Mouse (Mus musculus) cerebellum, adult 8-10 months (tissue): Measurements from ENCODE around the gene Crlf1.

Source experiments
- DNase-seq: peaks from one replicate; pipeline ENCODE4 v3.0.0; 2022

The Crlf1 gene

DNA sequence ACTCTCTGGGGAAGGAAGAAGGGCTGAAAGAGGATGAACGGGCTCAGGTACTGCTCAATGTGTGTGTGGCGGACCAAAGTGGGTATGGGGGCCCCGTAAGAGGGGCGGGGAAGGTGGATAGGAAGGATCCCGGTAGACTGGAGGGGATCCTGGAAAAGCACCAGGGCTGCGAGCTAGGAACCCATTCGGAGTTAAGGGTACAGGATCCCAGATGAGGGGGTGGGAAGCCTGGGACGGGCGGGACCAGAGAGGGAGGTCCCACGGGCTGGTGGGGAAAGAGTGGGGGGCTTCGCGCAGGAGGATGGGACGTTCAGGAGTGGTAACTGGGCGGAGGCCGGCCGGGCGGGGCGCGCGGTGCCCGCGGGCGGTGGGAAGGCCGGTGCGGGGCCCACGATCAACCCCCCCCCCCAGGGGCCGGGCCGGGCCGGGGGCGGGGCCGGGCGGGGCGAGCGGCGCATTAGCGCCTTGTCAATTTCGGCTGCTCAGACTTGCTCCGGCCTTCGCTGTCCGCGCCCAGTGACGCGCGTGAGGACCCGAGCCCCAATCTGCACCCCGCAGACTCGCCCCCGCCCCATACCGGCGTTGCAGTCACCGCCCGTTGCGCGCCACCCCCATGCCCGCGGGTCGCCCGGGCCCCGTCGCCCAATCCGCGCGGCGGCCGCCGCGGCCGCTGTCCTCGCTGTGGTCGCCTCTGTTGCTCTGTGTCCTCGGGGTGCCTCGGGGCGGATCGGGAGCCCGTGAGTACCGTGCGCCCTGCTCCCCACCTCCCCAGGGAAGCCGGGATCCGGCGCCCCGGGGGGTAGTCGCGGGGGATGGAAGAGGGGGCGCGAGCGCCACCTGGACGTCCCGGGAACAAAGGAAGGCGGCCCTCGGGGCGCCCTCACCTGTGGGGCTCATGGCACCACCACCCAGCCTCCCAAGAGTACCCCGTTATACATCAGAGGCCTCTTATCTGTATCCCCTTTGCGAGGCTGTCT lies at the start of gene Crlf1:
TSS of gene Crlf1 (plus strand) at position 495 of the 977 bp plus-strand sequence.
- DNase-seq, result no peak

DNA sequence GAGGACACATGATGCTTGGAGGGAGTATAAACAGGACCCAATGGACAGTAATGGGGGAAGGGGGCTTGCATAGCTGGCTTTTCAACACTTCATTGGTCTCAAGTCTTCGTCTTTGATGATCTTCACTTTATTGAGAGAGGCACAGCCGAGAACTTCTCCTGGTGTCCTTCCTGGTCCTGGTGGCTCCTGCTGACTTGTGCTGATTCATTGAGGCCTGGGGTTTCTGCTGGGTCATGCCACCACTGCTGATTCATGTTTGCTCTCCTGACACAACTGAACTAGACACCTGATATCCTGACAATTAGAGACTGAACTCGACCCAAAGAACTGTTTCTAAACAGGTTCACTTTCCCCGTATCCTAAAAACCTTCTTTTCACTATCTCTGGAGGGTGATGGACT lies 49.6 kb upstream of the Crlf1 start:
- DNase-seq, result no peak

DNA sequence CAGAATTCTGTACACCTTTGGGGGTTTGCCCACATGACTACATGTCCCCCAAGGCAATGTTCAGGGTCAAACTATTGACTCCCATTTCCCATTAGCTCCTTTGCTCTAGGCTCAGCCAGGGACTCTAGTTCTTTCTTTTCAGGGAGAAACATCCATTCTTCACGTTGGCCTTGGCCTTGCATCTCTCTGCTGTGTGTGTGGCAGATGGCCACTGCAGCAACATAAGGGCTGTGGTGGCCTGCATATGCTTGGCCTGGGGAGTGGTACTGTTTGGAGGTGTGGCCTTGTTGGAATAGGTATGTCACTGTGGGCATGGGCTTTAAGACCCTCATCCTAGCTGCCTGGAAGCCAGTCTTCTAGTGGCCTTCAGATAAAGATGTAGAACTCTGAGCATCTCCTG lies 47.0 kb upstream of the Crlf1 start:
- no peak for DNase-seq

DNA sequence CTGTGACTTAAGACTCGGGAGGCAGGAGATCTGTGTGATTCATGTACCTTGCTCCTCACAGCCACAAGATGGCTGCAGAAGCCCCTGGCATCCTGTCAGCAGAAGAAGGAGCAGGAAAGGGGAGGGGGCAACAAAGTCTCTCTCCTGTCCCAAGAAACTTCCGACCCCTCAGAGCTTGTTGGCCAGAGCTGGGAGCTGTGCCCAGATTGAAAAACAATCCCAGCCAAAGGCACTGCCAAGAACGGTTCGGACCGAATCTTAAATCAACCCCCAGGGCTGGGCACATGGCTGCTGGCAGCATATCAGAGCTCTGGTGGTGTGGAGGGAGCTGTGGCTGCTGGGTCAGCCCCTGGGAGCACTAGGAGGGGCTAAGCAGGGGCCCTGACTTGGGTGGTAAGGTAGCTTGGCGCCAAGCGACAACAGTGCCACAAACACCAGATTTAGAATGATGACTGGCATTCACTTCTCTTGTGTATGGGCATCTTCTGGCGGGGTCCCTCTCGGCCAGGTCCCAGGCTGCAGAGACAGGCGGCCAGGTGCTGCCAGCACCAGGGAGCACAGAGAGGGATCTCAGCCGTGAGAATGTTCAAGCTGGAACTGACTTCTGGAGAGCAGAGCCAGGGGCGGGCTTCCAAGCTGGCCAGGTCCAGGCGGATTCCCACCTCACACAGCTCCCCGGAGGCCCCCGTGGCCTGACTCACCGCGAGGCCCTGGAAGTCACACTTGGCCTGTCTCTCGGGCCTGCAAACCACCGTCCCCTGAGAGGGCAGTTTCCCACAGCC lies 45.1 kb upstream of the Crlf1 start:
- DNase-seq, result no peak

DNA sequence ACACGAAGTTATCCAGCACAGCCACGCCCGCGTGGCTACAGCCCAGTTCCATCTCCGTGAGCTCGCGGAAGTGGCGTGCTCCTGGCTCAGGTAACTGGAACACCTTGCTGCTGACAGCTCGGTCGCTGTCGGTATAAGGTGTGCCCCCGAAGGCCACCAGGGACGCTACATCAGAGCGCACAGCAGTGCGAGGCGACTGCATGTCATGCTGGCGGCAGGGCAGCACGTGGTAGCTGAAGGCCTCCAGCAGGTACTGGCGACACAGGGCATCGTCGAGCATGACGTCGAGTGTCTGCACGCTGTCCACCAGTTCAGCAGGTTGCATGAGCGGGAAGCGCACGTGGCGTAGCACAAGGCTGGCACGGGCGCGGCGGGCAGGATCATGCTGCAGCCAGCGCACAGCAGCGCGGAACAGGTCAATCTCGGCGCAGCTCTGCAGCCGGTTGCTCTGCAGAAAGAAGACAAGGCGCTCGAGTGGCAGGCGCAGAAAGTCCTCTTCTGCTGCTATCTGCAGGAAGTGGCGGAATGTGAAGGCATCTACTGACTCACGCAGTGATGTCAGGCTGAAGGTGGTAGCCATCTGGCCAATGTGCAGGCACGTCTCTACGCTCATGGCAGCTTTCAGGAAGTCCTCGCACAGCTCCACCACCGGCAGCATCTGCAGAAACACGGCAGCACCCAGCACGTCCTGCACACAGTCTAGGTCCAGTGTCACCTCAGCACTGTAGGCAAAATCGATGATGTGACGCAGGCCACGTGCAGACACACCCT lies 40.6 kb upstream of the Crlf1 start:
- no peak for DNase-seq

DNA sequence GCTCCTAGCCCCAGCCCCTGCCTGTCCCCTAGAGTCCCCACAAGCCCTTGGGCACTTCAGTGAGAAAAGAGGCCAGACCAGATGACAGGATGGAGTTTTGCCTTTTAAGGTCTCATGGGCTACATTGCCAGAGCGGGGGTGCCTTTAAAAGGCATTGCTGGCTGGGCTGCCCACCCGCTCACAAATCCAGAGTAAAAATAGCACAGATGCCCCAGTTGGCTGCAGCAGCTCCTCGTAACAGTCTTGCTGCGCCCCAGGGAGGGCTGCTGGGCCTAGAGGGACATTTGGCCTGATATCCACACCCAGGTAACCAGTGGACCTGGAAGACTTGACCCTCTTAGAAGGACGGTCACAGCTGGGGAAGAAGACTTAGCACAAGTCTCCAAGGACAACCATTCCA lies 39.1 kb upstream of the Crlf1 start:
- DNase-seq, result no peak

DNA sequence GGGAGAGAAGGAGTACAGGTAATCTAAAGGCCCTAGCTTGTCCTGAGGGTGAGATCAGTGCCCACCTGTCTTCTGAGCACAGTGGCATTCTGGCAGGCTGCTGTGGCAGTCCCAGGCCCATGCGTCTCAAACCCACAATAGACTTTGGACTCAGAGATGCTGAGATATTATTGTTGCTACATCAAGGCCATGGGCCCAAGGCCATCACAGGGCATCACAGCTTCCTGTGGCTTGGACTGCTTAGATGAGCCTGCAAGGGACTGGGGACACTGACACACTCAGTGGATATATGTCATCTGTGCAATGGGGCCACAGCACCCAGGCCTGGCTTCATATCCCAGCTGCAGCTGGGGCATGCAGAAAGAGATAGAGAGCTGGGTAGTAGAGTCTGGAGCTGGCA lies 36.0 kb upstream of the Crlf1 start:
- no peak for DNase-seq

DNA sequence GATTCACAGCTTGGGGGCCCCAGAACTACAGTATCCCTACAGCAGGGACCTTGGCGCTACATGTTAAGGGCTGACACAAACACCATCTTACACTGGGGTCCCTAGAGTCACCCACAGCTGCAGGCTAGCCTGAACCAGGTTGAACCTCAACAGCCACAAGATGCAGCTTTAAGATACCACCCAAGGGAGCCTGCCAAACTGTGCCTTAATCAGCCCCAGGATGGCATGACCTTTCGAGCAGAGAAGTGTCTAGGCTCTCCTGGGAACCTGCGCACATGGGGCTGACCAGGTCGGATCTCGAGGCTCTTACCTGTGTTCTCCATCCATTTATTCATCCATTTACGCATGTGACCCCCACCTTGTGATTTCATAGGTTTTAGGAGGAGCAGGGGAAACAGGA lies 35.1 kb upstream of the Crlf1 start:
- no peak for DNase-seq

DNA sequence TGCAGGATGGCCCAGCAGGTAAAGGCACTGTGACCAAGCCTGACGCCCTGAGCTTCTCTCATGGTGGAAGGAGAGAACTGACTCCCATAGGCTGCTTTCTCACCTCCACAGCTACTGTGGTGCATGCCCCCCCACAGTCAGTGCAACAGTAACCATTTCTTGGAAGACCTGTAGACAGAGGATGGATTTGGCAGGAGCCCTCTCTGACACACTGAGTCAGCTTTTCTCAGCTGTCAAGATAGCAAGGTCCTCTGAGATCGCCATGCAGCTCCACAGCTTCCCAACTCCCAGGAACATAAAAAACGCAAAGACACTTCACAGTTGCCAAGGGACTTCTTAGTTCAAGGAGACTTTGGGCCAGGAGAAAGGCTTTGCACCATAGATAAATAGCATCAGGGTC lies 34.5 kb upstream of the Crlf1 start:
- no peak for DNase-seq

DNA sequence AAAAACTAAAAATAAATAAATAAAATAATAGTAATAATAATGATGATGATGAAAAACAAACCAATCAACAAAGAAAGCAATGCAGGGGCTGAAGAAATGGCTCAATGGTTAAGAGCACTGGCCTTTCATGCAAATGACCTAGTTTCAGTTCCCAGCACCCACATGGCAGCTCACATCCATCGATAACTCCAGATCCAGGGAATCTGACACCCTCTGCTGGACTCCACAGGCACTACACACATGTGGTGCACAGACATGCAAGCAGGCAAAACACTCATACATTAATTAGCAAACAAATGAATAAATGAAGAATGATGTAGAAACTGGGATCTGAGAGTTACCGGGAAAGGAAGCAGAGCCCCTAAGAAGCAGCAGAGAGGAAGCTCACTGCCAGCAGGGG lies 33.3 kb upstream of the Crlf1 start:
- DNase-seq, result no peak

DNA sequence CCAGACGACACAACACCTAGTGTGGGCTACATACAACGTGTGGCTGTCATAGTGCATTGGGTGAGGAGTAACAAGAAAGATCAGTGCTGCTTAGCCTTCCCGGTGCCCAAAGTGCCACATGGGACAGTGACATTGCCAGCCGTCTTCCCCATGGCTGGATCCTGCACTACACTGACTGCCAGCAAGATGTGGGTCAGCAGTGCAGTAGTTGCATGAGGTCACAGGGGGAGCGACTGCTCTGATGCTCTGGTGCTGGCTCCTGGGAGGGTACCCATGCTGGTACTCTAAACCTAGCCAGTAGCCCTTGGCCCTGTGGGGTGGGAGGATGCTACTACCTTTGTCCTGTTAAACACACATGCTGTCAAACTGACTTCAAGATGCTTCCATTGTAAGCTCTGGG lies 32.8 kb upstream of the Crlf1 start:
- no peak for DNase-seq

DNA sequence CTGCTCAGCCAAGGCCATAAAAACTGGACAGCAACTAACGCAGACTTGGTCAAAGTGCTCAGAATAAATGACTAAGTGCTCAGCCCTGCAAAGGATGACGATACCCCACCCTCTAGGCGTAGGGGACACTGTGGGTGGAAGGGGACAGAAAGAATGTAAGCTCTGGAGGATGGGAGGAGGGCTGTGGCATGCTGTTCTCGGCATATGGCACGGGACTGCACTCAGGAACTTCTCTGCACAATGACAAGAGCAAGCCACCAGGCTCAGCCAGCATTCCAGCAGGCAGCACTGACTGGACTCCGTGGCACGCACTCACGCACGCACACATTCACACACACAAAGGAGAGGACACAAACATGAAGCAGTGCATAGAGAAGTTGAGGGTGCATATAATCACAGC lies 32.4 kb upstream of the Crlf1 start:
- peak; percentile 56 for DNase-seq

DNA sequence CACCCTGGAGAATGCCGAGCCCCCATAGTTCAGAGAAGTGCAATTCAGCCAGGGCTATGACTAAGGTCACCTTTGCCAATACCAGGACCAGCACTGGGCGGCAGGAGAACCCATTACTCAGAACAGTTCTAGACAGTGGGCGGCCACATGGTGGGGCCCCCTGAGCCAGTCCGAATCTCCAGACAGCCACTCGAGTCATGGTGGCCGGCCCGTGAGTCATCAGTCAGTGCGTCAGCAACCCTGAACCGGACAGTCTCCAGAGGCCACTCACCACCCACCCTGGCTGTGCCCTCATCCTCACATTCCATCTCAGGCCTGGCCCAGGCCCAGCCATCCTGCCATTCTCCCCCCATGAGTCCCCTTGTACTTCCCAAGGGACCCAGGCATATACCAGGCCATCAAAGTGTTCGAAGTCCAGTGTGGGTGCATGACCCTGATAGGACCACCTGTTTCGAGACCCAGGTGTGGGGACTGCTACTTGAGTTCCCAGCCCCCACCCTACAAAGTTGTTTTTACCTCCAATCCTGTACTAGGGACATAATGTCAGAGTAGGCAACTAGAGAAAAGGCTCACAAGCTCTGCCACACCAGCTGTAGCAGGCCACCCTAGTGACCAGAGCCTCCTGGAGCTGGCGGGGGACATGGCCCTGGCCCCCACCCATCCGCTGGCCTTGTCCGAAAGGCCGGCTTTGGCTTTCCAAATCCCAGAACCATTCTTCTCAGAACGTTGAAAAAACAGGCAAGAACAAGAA lies 31.0 kb upstream of the Crlf1 start:
- DNase-seq, result no peak

DNA sequence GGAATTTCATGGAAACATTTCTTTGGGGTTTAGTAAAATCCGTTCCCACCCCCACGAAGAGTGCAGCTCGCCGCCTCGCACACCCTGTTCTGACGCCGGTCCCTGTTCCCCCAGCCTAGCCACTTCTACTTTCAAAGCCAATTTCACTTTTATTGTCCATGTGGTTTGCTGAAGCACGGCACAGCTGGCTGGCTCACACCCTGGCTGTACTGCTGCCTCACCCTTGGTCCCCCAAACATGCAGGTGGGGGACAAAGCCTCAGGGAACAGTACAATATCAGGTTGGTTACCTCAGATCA lies 30.5 kb upstream of the Crlf1 start:
- DNase-seq, result no peak

DNA sequence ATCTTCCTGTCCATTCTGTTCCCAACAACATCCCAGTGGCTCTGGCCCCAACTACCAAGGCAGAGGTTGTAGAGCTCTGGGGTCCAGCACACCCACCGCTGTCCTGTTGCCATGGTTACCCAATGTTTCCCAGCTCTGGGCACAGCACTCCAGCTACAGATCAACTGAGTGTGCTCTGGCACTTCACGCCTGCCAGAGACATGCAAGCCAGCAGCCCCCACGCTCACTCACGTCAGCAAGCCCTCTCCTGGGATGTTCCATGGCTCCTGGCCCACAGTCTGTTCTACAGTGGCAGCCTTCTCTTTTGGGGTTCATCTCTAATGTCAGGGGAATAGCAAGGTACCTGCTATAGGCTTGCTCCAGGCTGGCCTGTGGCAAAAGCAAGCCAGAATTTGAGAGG lies 29.7 kb upstream of the Crlf1 start:
- no peak for DNase-seq

DNA sequence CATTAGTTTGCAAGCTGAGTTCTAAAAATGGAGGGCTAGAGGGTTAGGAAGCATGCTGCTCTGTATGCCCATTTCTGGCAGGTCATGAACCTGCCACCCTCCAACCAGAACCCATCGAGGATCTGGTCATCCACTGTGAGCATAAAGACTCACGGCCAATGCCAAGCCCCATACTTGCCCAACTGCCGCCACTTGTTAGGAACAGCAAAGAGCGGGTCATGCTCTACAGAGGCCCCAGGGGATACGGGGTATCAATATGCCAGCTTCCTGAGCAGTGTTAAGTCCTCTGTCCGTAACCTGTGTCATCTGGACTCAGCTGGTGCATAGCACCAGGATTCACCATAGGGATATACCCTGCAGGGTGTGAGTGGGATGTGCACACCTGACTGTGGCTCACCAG lies 28.8 kb upstream of the Crlf1 start:
- no peak for DNase-seq

DNA sequence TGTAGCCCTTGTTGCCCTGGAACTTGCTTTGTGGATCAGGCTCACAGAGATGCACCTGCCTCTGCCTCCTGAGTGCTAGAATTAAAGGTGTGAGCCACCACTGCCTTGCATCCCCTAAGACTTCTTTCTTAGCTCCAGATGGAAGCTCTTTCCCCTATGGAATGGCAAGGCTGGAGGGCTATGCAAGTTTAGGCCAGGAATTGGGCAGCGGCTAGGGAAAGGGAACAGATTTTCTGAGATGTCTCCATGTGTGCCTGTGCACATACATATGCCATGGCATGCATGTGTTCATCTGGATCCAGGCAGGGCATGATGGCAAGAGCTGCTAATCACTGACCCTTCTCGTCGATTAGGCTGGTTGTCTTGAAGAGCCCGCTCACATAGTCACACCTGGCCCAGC lies 27.3 kb upstream of the Crlf1 start:
- no peak for DNase-seq

DNA sequence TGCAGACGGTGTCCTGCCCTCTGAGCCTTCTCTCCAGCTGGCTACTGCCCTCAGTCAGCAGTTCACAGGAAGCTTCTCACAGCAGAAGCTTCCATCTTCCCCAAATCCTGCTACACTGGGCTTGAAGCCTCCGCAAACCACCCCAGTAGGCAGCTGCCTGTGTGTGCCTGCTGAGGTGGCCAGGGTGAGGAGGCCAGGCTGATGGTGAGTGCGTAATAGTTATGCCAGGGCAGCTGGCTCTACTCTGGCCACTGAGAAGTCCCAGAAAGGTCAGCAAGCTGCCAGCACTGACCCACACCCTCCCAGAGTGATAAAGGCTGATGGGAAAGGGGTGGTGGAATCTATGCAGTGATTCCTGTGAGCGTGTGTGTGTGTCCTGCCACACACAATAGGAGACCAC lies 26.7 kb upstream of the Crlf1 start:
- no peak for DNase-seq

DNA sequence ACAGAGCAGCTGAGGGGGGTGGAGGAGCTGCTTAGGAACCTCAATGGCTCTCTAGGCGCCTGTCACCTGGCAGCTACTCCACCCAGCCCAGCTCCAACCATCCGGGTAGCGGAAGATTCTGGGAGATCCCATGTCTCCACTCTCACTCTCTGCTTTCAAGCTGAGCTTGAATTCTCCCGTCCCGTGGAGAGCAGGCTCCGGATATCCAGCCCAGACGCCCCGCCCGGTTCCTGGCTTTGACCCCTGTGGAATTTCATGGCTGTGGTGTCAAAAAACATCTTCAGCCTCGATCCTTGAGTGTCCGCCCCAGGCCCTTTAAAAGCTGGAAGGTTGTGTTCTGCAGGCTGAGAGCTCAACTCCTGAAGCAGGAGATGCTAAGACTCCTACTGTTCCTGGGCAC lies 26.2 kb upstream of the Crlf1 start:
- DNase-seq, result no peak

DNA sequence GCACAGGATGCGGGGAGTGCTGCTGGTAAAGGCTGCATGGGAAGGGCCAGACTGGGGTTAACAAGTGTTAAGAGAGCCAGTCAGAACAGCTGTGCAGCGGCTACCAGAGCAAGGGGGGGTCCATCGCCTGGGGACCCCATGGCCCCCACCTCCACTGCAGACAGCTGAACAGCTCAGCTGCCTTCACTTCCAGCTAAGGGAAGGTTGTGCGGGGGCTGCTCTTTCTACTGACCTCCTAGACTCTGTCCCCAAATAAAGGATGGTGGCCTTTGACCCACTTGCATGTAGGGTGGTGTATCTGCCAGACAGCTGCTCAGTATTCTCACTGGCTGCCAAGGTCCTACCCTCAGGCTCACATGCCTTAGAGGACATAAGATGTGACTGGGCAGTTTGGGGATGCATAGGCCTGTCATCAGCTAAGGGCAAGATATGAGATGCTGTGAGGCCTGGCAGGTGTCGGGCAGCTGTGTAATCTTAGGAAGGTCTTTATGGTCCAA lies 25.7 kb upstream of the Crlf1 start:
- no peak for DNase-seq

DNA sequence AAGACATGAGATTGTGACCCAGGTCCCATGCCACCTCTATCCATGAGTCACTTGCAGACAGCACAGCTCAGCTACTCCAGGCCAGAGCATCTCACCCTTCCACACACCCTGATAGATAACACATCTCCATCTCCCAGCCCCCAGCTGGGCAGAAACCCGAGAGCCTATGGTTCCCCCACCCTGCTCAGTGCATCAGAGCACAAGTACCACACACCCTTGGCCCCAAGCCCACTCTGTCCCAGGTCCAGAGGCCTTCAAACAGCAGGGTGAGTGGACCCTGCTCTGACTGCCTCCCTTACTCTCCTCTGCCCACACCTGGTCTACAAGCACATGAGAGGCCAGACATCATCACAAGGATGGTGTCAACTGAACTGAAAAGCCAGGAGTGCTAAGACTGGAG lies 25.1 kb upstream of the Crlf1 start:
- no peak for DNase-seq

DNA sequence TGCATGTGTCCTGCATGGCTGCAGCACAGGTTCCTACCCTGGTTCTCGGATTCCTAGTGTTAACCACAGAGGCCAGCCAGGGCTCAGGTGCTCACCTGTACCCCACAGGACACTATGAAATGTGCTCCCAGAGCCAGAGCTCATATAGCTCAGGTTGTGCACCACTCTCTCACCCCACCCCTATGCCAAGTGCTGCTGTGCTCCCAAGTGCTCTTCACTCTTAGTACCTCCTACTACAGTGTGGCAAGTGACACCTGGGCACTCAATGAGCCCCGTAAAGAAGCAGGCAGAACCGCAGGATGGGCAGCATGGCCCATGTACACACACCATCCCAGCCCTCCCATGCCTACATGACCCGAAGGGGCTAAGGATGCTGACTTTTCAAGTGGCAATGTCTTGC lies 24.2 kb upstream of the Crlf1 start:
- DNase-seq, result no peak
